Mouse (Mus musculus) ovary, postnatal 36 days (tissue): Measurements from ENCODE around the gene Mdh1.

Experiments
- DNase-seq: peaks from one replicate; pipeline ENCODE4 v3.0.0; 2022; ENCODE audit warnings: low spot score, mixed read lengths

Mdh1 gene

DNA sequence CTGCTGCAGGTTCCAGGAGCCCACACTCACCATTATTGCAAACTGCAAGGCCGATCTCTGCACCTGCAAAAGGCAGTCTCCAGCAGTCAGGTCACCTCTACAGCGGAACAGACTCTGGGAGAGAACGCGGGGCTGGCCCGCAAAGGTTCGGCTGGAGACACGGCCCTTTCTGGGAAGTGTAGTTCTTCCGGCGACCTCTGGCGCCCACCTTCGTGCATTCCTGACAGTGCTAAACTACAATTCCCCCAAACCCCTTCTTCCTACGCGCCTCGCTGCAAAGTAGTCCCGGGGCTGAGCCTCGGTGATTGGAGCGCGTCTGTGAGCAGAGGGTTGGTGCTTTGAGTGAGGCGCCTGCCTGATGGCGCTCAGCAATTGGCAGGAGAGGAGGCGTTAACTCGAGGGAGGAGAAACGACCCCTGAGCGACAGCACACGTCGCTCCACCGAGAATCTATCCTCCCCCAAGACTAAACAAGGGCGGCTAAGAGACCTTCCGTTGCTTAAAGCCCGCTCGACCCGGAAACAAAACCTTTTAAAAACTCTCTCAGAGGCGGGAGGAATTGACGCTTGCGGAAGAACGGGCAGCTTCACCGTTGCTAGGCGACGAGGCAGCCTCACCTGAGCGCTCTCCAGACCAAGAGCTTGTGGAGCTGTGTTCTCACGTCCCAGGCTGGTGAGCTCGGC lies at the start of gene Mdh1, which contains the start of gene Wdpcp:
Mdh1 (minus strand) TSS at position 668 of the 682 bp plus-strand sequence.
Wdpcp (plus strand) TSS at position 536 of the 682 bp plus-strand sequence.
- DNase-seq: peak; percentile 92

GRCm38 (mm10) chr11:21615915-21616314 lies 43.7 kb upstream of the Mdh1 start:
- DNase-seq: no peak

- no peak for DNase-seq
Measured at GRCm38 (mm10) chr11:21602497-21602896, 30.3 kb upstream of the Mdh1 start.

DNA sequence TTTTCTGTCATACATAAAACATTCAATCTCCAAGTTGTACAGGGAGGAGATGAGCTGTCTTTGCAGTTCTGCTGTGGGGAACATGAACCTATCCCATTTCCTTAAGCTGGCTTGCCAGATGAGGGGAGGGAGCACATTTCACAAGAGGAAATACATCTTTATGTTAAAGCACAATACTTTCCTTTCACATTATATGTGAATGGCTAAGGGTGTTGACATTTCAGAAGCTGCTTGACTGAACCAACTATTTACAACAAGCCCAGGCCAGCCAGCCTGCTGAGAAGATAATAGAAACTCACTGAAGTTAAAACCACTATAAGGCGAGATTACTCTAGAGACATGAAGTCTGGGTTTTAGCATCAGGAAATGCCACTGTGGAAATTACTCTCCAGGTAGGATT lies 11.1 kb upstream of the Mdh1 start:
- no peak for DNase-seq

DNA sequence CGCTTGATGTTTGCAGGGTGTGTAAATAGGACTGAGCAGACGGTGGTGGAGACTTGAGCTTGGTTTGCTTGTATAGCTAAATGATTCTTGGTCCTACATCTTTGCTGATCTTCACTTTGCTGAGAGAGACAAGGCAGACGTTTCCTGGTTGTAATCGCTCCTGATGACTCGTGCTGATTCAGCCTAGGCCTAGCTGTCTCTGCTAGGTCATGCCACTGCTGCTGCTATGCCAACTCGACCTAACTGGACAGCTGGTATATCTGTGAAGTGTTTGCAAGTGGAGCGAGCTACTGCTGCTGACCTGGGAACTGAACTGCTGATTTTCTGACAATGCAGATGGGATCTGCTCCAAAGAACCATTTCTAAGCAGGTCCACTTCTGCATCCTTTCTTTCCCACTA lies 9.3 kb upstream of the Mdh1 start:
- DNase-seq: no peak

- DNase-seq: no peak
Measured at GRCm38 (mm10) chr11:21570973-21571372, 1.2 kb downstream of the Mdh1 start.

GRCm38 (mm10) chr11:21570109-21570474 lies 2.1 kb downstream of the Mdh1 start:
- DNase-seq: no peak

DNA sequence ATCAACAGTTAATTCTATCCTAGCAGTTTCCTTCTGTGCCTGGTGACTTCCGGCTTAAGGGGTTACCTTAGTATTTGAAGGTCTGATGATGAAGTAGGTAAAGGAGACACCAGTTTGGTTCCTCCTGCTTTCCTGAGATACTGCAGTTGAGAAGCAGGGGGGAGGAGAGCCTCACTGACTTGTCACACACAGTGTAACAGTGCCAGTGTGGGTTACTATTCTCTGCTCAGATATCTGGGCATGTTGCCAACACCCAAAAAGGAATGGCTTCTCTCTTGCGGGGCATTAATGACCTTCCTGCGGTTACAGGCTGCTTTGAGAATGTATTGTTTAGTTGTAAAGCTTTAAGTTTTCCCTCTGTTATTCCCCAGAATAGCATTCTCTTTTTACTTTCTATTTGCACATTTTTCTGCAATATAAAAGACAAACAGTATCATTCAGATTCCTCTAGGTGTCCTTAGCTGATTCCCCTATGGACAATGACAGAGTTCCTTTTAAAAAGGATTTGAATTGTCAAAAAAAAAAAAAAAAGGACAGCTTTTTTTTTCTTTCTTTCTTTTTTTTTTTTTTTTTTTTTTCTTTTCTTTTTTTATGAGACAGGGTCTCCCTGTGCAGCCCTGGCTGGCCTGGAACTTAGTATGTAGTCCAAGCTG lies 2.6 kb downstream of the Mdh1 start:
- DNase-seq: no peak

GRCm38 (mm10) chr11:21569002-21569401 lies 3.2 kb downstream of the Mdh1 start:
- DNase-seq: no peak

- DNase-seq: no peak
Measured at GRCm38 (mm10) chr11:21567733-21568132, 4.4 kb downstream of the Mdh1 start.

GRCm38 (mm10) chr11:21566934-21567333 lies 5.2 kb downstream of the Mdh1 start:
- no peak for DNase-seq

GRCm38 (mm10) chr11:21564681-21565405 lies 7.3 kb downstream of the Mdh1 start:
- DNase-seq: no peak

DNA sequence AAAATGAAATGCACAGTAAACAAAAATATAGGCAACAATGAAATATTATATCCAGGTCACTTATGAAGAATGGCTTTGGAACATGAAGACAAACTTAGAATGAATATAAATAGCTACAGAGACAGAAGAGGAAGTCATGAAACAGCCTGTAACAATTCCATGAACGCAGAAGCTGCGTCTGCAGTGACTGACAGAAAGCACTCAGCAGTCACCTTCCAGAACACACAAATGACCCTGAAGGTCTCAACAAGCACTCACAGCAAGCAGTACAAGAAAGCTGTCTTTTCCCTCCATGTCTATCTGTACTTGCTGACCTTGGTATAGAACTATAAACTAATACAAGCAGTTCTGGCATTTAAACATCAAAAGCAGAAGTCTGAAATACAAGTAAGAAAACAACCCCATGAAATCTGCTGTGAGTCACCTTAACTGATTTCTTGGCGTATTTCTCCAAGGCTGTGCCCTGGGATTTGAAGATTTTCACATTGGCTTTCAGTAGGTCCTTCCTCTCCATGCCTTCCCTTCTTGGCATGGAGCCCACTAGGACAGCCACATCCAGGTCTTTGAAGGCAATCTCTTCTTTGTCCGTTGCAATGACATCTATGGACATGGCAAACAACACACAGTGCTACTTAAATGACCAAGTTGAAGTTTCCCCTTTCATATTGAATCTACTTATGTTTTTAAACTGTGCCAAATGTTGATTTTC lies 8.4 kb downstream of the Mdh1 start:
- DNase-seq: no peak

GRCm38 (mm10) chr11:21561347-21561746 lies 10.8 kb downstream of the Mdh1 start:
- no peak for DNase-seq

GRCm38 (mm10) chr11:21559727-21560126 lies 12.4 kb downstream of the Mdh1 start:
- DNase-seq: no peak

GRCm38 (mm10) chr11:21552049-21552448 lies 20.1 kb downstream of the Mdh1 start:
- no peak for DNase-seq

DNA sequence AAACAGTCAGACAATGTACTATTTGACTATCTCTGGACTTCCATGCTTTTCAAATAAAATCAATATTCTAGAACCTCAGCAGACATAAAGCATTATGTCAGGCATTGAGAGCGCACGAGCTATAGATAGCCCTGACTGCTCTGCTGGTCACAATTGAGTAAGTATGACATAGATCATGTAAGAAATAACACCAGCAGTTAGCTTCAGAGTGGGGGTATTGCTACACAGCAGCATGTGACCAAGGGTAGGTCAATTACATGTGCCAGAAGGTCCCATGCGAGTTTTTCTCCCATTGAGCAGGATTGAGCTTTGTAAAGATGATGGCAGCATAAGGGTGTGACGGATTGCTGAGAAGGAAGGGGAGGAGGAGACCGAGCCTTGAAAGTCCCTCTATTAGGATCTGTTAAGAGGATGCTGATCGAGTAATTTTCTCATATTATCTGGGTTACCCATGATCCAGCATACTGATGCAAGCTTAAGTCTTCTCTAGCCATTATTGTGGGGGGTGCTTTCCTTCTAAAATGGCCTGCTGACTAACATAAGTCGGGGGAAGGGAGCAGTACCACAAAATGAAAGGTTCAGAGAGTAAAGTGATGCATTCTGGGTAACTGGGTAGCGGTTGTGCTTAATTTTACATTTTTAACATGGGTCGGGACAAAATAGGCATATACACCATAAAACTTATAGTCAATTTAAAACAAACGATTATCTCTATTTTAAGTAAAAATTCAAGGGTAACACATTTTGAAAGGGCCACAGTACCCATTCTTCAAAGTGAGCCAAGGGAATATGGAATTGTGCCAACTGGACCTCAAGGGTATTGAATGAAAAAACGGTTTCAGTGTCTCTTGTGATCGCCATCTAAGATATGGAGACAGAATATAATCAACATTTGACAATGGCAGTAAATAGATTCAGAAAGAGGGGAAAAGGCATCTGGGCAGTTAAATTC lies 21.7 kb downstream of the Mdh1 start:
- no peak for DNase-seq

DNA sequence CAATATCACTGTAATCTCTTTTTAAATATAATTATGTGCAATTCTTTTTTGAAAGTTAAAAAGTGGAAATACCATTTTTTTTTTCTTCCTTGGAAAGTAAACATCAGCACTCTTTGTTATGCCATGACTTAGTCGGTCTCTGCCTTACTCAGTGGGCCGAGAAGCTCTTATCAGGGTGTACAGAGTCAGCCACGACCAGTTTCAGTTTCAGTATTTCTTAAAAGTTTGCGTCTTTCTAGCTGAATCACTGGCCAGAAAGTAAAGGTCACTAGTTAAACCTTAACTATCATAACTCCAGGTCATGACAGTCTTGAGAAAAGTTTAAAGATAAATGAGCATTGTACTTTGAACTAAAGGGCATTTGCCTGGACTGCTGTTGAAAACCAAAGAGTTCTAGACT lies 22.4 kb downstream of the Mdh1 start:
- no peak for DNase-seq

- no peak for DNase-seq
Measured at GRCm38 (mm10) chr11:21549052-21549451, 23.1 kb downstream of the Mdh1 start.

DNA sequence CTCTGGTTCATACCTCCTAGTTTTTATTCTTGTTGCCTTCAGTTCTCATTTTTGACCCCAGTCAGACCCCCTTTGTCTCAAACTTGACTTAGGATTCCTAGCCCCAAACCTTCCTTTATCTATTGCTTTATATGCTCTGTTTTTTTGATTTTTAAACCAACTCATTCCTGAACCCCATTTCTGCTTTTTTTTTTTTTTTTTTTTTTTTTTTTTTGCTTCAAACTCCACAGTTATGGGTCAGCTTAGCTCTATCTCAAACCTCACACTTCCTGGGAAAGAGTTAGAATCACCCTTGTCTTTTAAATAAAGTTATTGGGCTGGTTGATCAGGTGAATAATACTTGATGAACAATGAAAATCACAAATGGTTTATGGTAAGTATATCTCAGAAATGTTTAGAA lies 24.6 kb downstream of the Mdh1 start:
- no peak for DNase-seq

GRCm38 (mm10) chr11:21546671-21547070 lies 25.5 kb downstream of the Mdh1 start:
- DNase-seq: no peak
